Mouse (Mus musculus) ES-E14 (cell line): ENCODE results near the gene Uox. TPM values are rescaled to one million over a fixed set of nuclear protein-coding genes. Genes with fewer than 3 reads are reported as not detected.

Source experiments
- DNase-seq: peaks from one replicate; pipeline ENCODE4 v3.0.0-alpha.2; 2013; ENCODE audit warnings: low read depth, low spot score
- H3K27ac ChIP-seq: 2 replicates; pipeline ENCODE4 v1.5.1; 2012; ENCODE audit warnings: low read depth, mild to moderate bottlenecking, low read length, moderate library complexity, mixed read lengths; ENCODE audit not compliant: poor library complexity, insufficient read depth, severe bottlenecking
- H3K36me3 ChIP-seq: 2 replicates; pipeline ENCODE4 v1.6.1; 2012; ENCODE audit warnings: mild to moderate bottlenecking, low read length, moderate library complexity, mixed read lengths; ENCODE audit not compliant: control insufficient read depth, poor library complexity, insufficient read depth, severe bottlenecking
- H3K4me1 ChIP-seq, 2 experiments: fragments of 150-350 bp in 1 of 2; sonication (generic) in 1 of 2; 2 replicates each; pipeline ENCODE4 v1.6.1; 2012; ENCODE audit warnings: low read length in 2 of 2, mild to moderate bottlenecking in 1 of 2, mixed read lengths in 1 of 2; ENCODE audit not compliant: control insufficient read depth in 2 of 2, insufficient read depth in 2 of 2, poor library complexity in 1 of 2
- H3K4me3 ChIP-seq, 2 experiments: fragments of 150-350 bp in 1 of 2; sonication (generic) in 1 of 2; 2 replicates each; pipeline ENCODE4 v1.5.1; 2012; ENCODE audit warnings: low read length in 2 of 2, low read depth in 1 of 2, mild to moderate bottlenecking in 1 of 2, mixed read lengths in 1 of 2; ENCODE audit not compliant: insufficient read depth in 1 of 2, poor library complexity in 1 of 2, severe bottlenecking in 1 of 2
- H3K9ac ChIP-seq: 2 replicates; pipeline ENCODE4 v1.6.1; 2012; ENCODE audit warnings: low read depth, mild to moderate bottlenecking, low read length, mixed read lengths; ENCODE audit not compliant: poor library complexity, insufficient read depth, severe bottlenecking
- H3K9me3 ChIP-seq: fragments of 150-350 bp; sonication (generic); 2 replicates; pipeline ENCODE4 v1.6.1; 2012; ENCODE audit warnings: low read depth, mild to moderate bottlenecking, low read length; ENCODE audit not compliant: control insufficient read depth, insufficient read depth
- CHD2 ChIP-seq: IDR thresholded peaks from 2 replicates; pipeline ENCODE4 v1.6.1; 2014; ENCODE audit warnings: mild to moderate bottlenecking, low read depth, low read length, inconsistent platforms
- HCFC1 ChIP-seq: IDR thresholded peaks from 2 replicates; pipeline ENCODE4 v1.6.1; 2012; ENCODE audit warnings: low read length, inconsistent platforms, borderline replicate concordance; ENCODE audit not compliant: insufficient read depth
- MAFK ChIP-seq: IDR thresholded peaks from 2 replicates; pipeline ENCODE4 v1.6.1; 2014; ENCODE audit warnings: mild to moderate bottlenecking, low read depth, low read length, inconsistent platforms; ENCODE audit not compliant: insufficient read depth
- ZC3H11A ChIP-seq: IDR thresholded peaks from 2 replicates; pipeline ENCODE4 v1.6.1; 2012; ENCODE audit warnings: low read depth, mild to moderate bottlenecking, inconsistent platforms, low read length, borderline replicate concordance
- ZNF384 ChIP-seq: IDR thresholded peaks from 2 replicates; pipeline ENCODE4 v1.6.1; 2012; ENCODE audit warnings: low read depth, low read length, inconsistent platforms
- in situ Hi-C, 2 experiments: fragments of 600-800 bp; cut with MboI; formaldehyde crosslinking; loops; one replicate each; pipeline ENCODE4 v1.15.1; 2025; ENCODE audit warnings: low sequenced_read_pairs in 2 of 2, inconsistent platforms in 1 of 2; ENCODE audit not compliant: unreplicated experiment in 2 of 2
- total RNA-seq: library from RNA; depleted of rRNA; stranded (reverse); fragments of 300-350 nt; gene quantifications from 2 replicates; pipeline ENCODE4 v1.2.3, GENCODE M21; 2012; rRNA removed

Gene Uox
- total RNA-seq, 1 experiment = not detected

- no peak overlapping the region for H3K4me3 ChIP-seq
- no peak overlapping the region for H3K27ac ChIP-seq
- in situ Hi-C loops = no loop called here
- TF ChIP-seq ZC3H11A = no peak
- no peak for TF ChIP-seq MAFK
- no peak for TF ChIP-seq HCFC1
- TF ChIP-seq ZNF384 = no peak
- TF ChIP-seq CHD2 = no peak
- no peaks in the 10 kb centered on the region for H3K9me3 ChIP-seq
- 0 out of 4 replicates have a peak, but pooled peaks cover 0 to 1% of the 10 kb centered on the region in 2 experiments for H3K4me1 ChIP-seq
- no peaks in the 10 kb centered on the region for H3K36me3 ChIP-seq
- DNase-seq = no peak
- H3K9ac ChIP-seq = no peak overlapping the region
These were observed 111.5 kb downstream of the Uox start for GRCm38 (mm10) chr3:146681696-146682095.

Other genes starting within 250 kb of the Uox start
- 18.4 and 29.2 TPM in 2 replicates for gene Ssx2ip, start 165.8 kb upstream of the Uox start, total RNA-seq
- 10.4 and 15.6 TPM in 2 replicates for gene Ctbs, start 120.6 kb upstream of the Uox start, total RNA-seq
- 2.2 and 3.1 TPM in 2 replicates for gene Spata1, start 70.7 kb upstream of the Uox start, total RNA-seq
- 142 and 234 TPM in 2 replicates for gene Gng5, start 70.6 kb upstream of the Uox start, total RNA-seq
- gene Rpf1, start 49.0 kb upstream of the Uox start, total RNA-seq = 50.2 and 64.9 TPM in 2 replicates
- gene Dnase2b, start 45.2 kb downstream of the Uox start, total RNA-seq = not detected in 2 replicates
- gene 4930503B20Rik, start 80.9 kb downstream of the Uox start, total RNA-seq = not detected in 2 replicates
- 0.45 TPM in 1 of 2 replicates, not detected in the other for gene Samd13, start 115.2 kb downstream of the Uox start, total RNA-seq
- 19.1 and 19.7 TPM in 2 replicates for gene Prkacb, start 242.6 kb downstream of the Uox start, total RNA-seq